Mouse (Mus musculus): ENCODE data around the gene Cdc20b. TPM values are rescaled to one million over a fixed set of nuclear protein-coding genes. Genes with fewer than 3 reads are reported as not detected.

Cdc20b gene
- polyA plus RNA-seq, 1 experiment from 2014 or later: not detected

GRCm38 (mm10) chr13:113046211-113046883 lies 11.4 kb downstream of the Cdc20b start, which contains the start of gene Gpx8:
Gene Gpx8 (minus strand): TSS chr13:113046410.
- Histone ChIP-seq H3K79me2 (ENCODE audit: inconsistent target) (no peaks in the 10 kb centered on the region), H3K4me3 (ENCODE audit: inconsistent target) (no peak within 1 kb of the TSS), H3K27ac (no peak within 1 kb of the TSS), H3K36me3 (ENCODE audit: inconsistent target) (no peaks in the 10 kb centered on the region)
- 11% methylated on average over 21 of the region's 21 CpGs for WGBS (ENCODE audit: missing documents)

DNA sequence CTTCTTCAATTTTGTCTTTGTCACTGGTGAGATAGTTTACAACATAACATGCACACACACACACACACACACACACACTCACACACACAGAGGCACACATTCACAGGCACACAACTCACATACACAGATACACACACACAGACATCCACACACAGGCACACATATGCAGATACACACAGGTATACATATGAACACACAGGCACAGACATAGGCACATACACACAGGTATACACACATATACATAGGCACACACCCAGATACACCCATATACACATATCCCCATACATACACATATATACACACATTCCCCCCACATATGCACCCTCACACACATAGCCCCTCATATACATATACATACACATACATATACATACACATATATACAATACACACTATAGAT lies 12.1 kb downstream of the Cdc20b start:
- Histone ChIP-seq H3K36me3 (ENCODE audit: inconsistent target) (no peaks in the 10 kb centered on the region), H3K79me2 (ENCODE audit: inconsistent target) (no peaks in the 10 kb centered on the region), H3K4me3 (ENCODE audit: inconsistent target) (no peak overlapping the region), H3K27ac (no peak overlapping the region)

- H3K27ac ChIP-seq: no peak overlapping the region
- WGBS (ENCODE audit: missing documents): 100% methylated on average over 3 of the region's 3 CpGs
These were observed 12.7 kb downstream of the Cdc20b start for GRCm38 (mm10) chr13:113047647-113048046.

GRCm38 (mm10) chr13:113054230-113054629 lies 19.3 kb downstream of the Cdc20b start:
- Histone ChIP-seq H3K4me3 (ENCODE audit: inconsistent target) (no peak overlapping the region), H3K27ac (no peak overlapping the region), H3K36me3 (ENCODE audit: inconsistent target) (no peaks in the 10 kb centered on the region), H3K79me2 (ENCODE audit: inconsistent target) (no peaks in the 10 kb centered on the region)
- WGBS (ENCODE audit: missing documents): 53% methylated on average over 8 of the region's 8 CpGs

More at GRCm38 (mm10) chr13:113047647-113048046, 12.7 kb downstream of the Cdc20b start:
- H3K4me3 ChIP-seq (ENCODE audit: inconsistent target): no peak overlapping the region
- H3K36me3 ChIP-seq (ENCODE audit: inconsistent target): no peaks in the 10 kb centered on the region
- no peaks in the 10 kb centered on the region for H3K79me2 ChIP-seq (ENCODE audit: inconsistent target)

- H3K4me3 ChIP-seq (ENCODE audit: inconsistent target): no peak overlapping the region
- H3K79me2 ChIP-seq (ENCODE audit: inconsistent target): no peaks in the 10 kb centered on the region
- H3K27ac ChIP-seq: no peak overlapping the region
- WGBS (ENCODE audit: missing documents): 77% methylated on average over 8 of the region's 8 CpGs
- H3K36me3 ChIP-seq (ENCODE audit: inconsistent target): no peaks in the 10 kb centered on the region
These were observed 20.9 kb downstream of the Cdc20b start for GRCm38 (mm10) chr13:113055826-113056225.

GRCm38 (mm10) chr13:113061746-113062145 lies 26.8 kb downstream of the Cdc20b start:
- no peak overlapping the region for H3K4me3 ChIP-seq (ENCODE audit: inconsistent target)
- H3K36me3 ChIP-seq (ENCODE audit: inconsistent target): no peaks in the 10 kb centered on the region
- no peak overlapping the region for H3K27ac ChIP-seq
- 92% methylated on average over 6 of the region's 6 CpGs for WGBS (ENCODE audit: missing documents)
- H3K79me2 ChIP-seq (ENCODE audit: inconsistent target): no peaks in the 10 kb centered on the region

DNA sequence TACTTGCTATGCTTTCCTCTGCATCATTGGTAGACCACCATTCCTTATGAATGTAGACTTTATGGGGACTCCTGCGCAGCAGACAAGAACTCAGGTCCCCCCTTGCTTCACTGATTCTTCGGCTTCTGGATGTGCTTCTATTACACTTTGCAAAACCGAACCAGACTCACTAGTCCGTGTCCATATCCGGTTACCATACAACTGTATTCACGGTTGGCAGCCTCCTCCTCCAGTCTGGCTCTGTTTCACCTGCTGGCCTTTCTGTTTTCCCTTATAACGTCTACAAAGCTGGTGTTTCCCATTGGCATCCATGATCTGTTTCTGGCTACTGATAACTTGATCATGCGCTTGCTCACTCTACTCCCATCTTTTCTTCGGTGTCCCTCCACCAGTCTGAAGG lies 29.6 kb downstream of the Cdc20b start:
- WGBS (ENCODE audit: missing documents): 92% methylated on average over 9 of the region's 9 CpGs
- Histone ChIP-seq H3K27ac (no peak overlapping the region), H3K79me2 (ENCODE audit: inconsistent target) (no peaks in the 10 kb centered on the region), H3K36me3 (ENCODE audit: inconsistent target) (no peaks in the 10 kb centered on the region), H3K4me3 (ENCODE audit: inconsistent target) (no peak overlapping the region)

DNA sequence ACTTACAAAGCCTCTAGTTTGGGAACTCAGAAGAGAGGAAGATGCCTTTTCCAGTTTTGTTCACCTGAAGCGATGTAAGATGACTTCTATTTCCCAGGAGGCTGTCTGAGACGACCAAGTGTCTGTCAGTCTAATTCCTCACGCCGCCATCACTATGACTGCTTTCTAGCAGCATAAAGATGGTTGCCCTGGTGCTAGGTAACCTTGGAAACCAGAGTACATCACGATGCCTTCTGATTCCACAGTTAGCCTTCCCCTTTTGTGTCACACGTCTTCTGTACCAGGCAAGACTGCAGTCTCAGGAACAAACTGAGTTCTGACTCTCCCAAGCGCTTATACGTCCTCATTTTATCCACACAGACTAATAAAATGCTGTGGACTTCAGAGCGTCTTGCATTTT lies 44.1 kb downstream of the Cdc20b start:
- Histone ChIP-seq H3K4me3 (ENCODE audit: inconsistent target) (no peak overlapping the region), H3K79me2 (ENCODE audit: inconsistent target) (no peaks in the 10 kb centered on the region), H3K36me3 (ENCODE audit: inconsistent target) (no peaks in the 10 kb centered on the region), H3K27ac (no peak overlapping the region)
- 90% methylated on average over 9 of the region's 9 CpGs for WGBS (ENCODE audit: missing documents)

DNA sequence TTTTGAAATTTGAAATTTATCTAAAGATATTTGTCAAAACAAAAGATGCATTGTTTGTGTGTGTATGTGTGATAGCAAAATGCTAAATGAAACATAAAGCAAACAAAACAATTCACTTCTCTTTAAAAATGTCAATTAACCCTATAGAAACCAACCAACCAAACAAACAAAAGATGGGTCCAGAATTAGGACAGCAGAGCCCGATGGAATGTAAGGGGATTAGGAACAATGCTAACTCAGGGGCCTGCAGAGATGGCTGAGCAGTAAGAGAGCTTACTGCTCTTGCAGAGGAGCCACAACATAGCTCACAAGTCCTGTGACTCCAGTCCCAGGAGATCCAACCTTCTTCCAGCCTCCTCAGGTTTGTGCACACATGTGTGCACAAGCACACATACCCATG lies 47.2 kb downstream of the Cdc20b start:
- Histone ChIP-seq H3K79me2 (ENCODE audit: inconsistent target) (no peaks in the 10 kb centered on the region), H3K27ac (no peak overlapping the region), H3K36me3 (ENCODE audit: inconsistent target) (no peaks in the 10 kb centered on the region), H3K4me3 (ENCODE audit: inconsistent target) (no peak overlapping the region)
- 77% methylated on average over 1 of the region's 1 CpGs for WGBS (ENCODE audit: missing documents)

GRCm38 (mm10) chr13:113084732-113085131 lies 49.8 kb downstream of the Cdc20b start:
- 58% methylated on average over 5 of the region's 5 CpGs for WGBS (ENCODE audit: missing documents)
- Histone ChIP-seq H3K27ac (no peak overlapping the region), H3K4me3 (ENCODE audit: inconsistent target) (no peak overlapping the region), H3K36me3 (ENCODE audit: inconsistent target) (no peaks in the 10 kb centered on the region), H3K79me2 (ENCODE audit: inconsistent target) (no peaks in the 10 kb centered on the region)

DNA sequence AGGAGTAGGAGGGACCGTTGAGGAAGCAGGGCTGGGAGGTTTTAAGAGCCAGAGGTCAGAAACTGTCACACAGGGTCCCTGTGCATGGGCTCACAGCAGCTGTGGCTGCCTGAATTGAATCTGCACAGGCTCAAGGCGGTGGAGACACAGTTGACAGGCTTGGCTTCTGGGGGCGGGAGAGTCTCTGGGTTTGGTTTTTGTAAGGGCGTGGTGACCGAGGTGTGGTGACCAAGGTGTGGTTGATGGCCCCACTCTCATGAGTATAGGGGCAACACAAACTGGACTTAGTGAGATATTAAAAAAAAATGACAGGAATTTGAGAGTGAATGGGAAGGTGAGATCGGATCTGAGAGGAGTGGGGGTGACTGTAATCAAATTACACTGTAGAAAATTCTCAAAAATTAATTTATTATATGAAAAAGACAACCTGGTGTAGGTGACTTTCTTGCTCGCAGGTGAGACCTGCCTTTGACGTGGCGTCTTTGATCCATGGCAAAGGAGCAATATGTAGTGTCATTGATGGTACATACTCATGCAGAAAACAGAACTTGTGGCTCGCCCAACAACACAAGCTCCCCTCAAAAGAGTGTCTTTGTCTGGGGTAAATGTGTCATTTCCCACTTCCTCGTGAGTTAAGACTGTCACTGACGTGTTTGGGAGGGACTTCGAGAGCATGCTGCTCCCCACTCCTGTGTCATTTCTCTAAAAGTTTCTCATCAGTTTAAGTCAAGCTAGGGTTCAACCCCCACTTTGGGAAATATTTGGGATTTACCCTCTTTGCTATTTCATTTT lies 52.5 kb downstream of the Cdc20b start:
- Histone ChIP-seq H3K36me3 (ENCODE audit: inconsistent target) (no peaks in the 10 kb centered on the region), H3K27ac (no peak overlapping the region), H3K4me3 (ENCODE audit: inconsistent target) (no peak overlapping the region), H3K79me2 (ENCODE audit: inconsistent target) (no peaks in the 10 kb centered on the region)
- 65% methylated on average over 13 of the region's 13 CpGs for WGBS (ENCODE audit: missing documents)

- H3K4me3 ChIP-seq (ENCODE audit: inconsistent target): no peak overlapping the region
- WGBS (ENCODE audit: missing documents): 81% methylated on average over 6 of the region's 8 CpGs
- no peaks in the 10 kb centered on the region for H3K36me3 ChIP-seq (ENCODE audit: inconsistent target)
- H3K27ac ChIP-seq: no peak overlapping the region
- no peaks in the 10 kb centered on the region for H3K79me2 ChIP-seq (ENCODE audit: inconsistent target)
These were observed 55.6 kb downstream of the Cdc20b start for GRCm38 (mm10) chr13:113090489-113090888.

GRCm38 (mm10) chr13:113094618-113095017 lies 59.7 kb downstream of the Cdc20b start:
- 73% methylated on average over 1 of the region's 1 CpGs for WGBS (ENCODE audit: missing documents)
- Histone ChIP-seq H3K36me3 (ENCODE audit: inconsistent target) (no peaks in the 10 kb centered on the region), H3K27ac (no peak overlapping the region), H3K4me3 (ENCODE audit: inconsistent target) (no peak overlapping the region), H3K79me2 (ENCODE audit: inconsistent target) (no peaks in the 10 kb centered on the region)

DNA sequence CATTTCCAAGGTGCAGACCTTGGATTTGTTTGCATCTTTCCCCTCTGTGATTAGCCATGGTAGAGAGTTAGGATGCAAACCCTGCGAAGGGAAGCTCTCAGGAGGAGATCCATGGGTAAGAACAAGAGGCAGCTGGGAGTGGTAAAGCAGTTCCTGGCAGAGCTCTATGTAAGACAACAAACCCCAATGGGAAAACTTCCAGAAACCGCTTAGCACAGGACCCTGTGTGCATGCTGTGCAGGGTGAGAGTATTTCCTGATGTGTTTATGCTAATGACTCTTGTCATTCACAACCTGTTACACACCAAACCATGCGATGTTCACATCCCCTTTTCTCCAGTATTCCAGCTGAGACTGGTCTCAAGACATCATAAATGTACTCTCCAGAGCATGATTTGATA lies 62.1 kb downstream of the Cdc20b start:
- Histone ChIP-seq H3K4me3 (ENCODE audit: inconsistent target) (no peak overlapping the region), H3K36me3 (ENCODE audit: inconsistent target) (no peaks in the 10 kb centered on the region), H3K79me2 (ENCODE audit: inconsistent target) (no peaks in the 10 kb centered on the region), H3K27ac (no peak overlapping the region)
- 60% methylated on average over 3 of the region's 3 CpGs for WGBS (ENCODE audit: missing documents)

GRCm38 (mm10) chr13:113098406-113098805 lies 63.5 kb downstream of the Cdc20b start:
- WGBS (ENCODE audit: missing documents): 88% methylated on average over 2 of the region's 2 CpGs
- H3K36me3 ChIP-seq (ENCODE audit: inconsistent target): no peaks in the 10 kb centered on the region
- H3K4me3 ChIP-seq (ENCODE audit: inconsistent target): no peak overlapping the region
- H3K27ac ChIP-seq: no peak overlapping the region
- H3K79me2 ChIP-seq (ENCODE audit: inconsistent target): no peaks in the 10 kb centered on the region
